Mouse (Mus musculus): ENCODE data around the gene Grm7. TPM values are rescaled to one million over a fixed set of nuclear protein-coding genes. Genes with fewer than 3 reads are reported as not detected.

Grm7 gene
- polyA plus RNA-seq, 1 experiment from 2014 or later: 0.21 TPM

DNA sequence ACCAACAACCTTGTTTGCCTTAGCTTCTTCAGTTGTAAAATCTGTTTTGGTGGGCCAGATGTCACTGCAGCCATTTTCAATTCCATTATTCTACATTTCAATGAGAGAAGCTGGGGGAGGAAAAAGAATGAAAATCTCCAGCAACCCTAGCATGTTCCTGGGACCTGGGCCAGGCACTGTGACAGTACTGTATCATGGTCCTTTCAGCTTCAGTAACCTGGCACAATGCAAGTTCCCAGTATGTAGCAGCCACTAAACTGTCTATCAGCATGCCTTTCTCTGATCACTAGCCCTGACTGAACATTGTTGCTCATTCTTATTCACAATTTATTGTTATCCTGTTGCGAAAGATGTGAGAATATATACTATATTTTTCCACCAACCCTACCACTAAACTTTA, 779.4 kb downstream of the Grm7 start:
- no peaks in the 10 kb centered on the region for H3K9me3 ChIP-seq
- H3K27ac ChIP-seq: no peak overlapping the region
- 74% methylated on average over 1 of the region's 1 CpGs for WGBS
- no peak for DNase-seq (ENCODE audit: low spot score)
- no peaks in the 10 kb centered on the region for H3K27me3 ChIP-seq (ENCODE audit: insufficient read depth, poor library complexity, severe bottlenecking)
- no peaks in the 10 kb centered on the region for H3K36me3 ChIP-seq
- H3K4me1 ChIP-seq: no peaks in the 10 kb centered on the region
- H3K4me3 ChIP-seq: no peak overlapping the region

DNA sequence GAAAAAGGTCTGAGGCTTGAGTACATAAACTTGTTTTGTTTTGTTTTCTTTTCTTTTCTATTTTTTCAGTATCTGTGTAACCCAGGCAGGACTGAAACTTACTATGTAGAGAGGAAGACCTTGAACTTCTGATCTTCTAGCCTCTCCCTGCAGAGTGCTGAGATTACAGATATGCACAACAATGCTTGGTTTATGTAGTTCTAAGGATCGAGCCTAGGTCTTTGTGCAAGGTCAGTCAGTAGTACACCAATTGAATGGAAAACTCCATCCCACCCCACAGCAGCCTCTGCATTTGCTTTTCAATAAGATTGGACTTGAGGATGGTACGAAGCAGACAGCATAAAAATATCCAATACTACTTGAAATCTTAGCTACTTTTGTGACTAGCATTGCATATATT, 800.8 kb downstream of the Grm7 start:
- H3K4me3 ChIP-seq: no peak overlapping the region
- H3K4me1 ChIP-seq: no peaks in the 10 kb centered on the region
- H3K27ac ChIP-seq: no peak overlapping the region
- WGBS: 71% methylated on average over 2 of the region's 2 CpGs
- H3K9me3 ChIP-seq: no peaks in the 10 kb centered on the region
- H3K36me3 ChIP-seq: no peaks in the 10 kb centered on the region
- H3K27me3 ChIP-seq (ENCODE audit: insufficient read depth, poor library complexity, severe bottlenecking): no peaks in the 10 kb centered on the region
- no peak for DNase-seq (ENCODE audit: low spot score)

DNA sequence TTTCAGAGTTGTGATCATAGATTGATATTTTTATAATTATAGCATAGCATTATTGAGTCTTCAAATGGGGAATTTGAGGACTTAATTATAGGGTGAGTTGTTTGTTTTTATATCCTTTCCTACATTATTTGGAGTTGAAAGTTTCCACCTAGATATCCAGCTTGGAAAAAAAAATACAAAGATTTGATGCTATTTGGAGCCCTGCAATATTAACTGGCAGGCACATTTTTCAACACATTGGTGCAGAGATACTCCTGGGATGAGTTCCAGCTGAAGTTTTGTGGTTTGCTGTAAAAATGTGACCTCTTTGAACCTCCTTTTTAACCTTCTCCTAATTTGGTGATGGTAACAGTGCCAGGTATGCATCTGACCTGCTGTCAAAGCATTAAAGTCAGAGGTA, 802.5 kb downstream of the Grm7 start:
- no peaks in the 10 kb centered on the region for H3K27me3 ChIP-seq (ENCODE audit: insufficient read depth, poor library complexity, severe bottlenecking)
- H3K4me3 ChIP-seq: no peak overlapping the region
- H3K27ac ChIP-seq: no peak overlapping the region
- no peaks in the 10 kb centered on the region for H3K36me3 ChIP-seq
- H3K4me1 ChIP-seq: no peaks in the 10 kb centered on the region
- H3K9me3 ChIP-seq: no peaks in the 10 kb centered on the region
- DNase-seq (ENCODE audit: low spot score): no peak

DNA sequence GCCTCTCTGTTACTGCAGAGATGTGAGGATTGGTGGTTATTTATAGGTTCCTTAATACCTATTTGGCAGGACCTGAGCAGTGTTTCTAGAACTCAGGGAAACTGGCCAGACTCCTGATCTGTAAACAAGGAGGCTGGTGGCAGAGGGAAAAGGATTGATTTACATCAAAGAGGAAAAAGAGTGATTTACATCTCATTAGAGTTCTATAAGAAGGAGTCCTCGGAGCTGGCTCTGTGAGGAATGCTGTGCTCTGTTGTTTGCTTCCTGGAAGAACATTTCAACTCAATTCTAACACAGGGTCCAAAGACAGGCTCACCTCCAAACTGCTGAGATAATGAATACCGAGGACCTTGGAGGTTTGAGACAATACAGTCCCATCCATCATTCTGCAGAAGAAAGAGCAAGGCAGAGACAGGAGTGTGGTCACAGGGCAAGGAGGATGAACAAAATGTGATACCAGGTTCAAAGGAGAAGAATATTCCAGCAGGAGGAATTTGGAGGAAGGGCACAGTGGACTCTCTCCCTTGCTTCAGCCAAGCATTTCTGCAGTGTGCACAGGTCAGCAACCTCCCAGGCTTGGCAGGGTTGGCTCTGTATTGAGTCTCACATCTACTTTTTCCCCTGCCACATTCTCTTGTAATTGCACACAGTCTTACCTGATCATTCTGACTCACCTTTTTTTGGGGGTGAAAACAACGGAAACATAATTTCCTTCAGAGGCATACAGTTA, 803.8 kb downstream of the Grm7 start:
- Histone ChIP-seq H3K4me1 (no peaks in the 10 kb centered on the region), H3K27me3 (ENCODE audit: insufficient read depth, poor library complexity, severe bottlenecking) (no peaks in the 10 kb centered on the region), H3K27ac (no peak overlapping the region), H3K4me3 (no peak overlapping the region), H3K36me3 (no peaks in the 10 kb centered on the region), H3K9me3 (no peaks in the 10 kb centered on the region)
- no peak for DNase-seq (ENCODE audit: low spot score)
- 47% methylated on average over 3 of the region's 3 CpGs for WGBS

DNA sequence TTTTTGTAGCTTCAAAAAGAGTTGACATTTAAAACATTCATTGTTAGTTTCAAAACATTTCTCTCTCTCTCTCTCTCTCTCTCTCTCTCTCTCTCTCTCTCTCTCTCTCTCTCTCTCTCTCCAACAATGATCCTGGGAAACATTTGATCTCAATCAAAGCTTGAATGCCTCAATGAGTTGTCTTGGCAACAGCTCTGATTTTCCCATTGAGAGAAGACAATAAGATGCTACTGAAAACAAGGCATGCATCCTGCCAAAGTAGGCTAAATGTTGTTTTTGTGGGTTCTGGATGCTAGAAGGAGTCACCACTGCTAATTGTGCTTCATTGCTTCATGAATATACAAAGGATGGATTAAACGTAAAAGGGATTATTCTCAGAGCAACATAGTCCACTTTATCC, 836.5 kb downstream of the Grm7 start:
- WGBS: 55% methylated on average over 1 of the region's 1 CpGs

DNA sequence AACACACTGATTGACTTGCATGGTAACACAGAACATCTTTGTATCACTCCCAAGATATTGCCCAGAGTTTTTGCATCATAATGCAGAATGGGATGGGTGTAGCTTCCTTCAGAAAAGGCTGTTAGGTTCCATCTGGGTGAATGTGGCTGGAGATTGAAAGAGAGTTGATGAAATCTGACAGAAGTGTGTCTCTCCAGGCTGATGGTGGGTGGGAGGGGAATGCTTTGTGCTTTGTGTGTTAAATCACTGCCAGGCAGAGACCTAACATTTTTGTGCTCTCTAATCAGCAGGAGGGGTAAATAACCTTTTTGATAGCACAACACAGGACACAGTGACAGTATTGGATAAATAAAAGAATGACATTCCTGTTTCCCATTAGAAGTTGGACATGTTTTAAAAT, 840.7 kb downstream of the Grm7 start:
- Histone ChIP-seq H3K36me3 (no peaks in the 10 kb centered on the region), H3K4me1 (no peaks in the 10 kb centered on the region), H3K27ac (no peak overlapping the region), H3K9me3 (no peaks in the 10 kb centered on the region), H3K4me3 (no peak overlapping the region), H3K27me3 (ENCODE audit: insufficient read depth, poor library complexity, severe bottlenecking) (no peaks in the 10 kb centered on the region)
- DNase-seq (ENCODE audit: low spot score): no peak

More for the DNA sequence above, 836.5 kb downstream of the Grm7 start:
- H3K9me3 ChIP-seq: no peaks in the 10 kb centered on the region
- no peak overlapping the region for H3K27ac ChIP-seq
- H3K36me3 ChIP-seq: no peaks in the 10 kb centered on the region
- H3K4me1 ChIP-seq: no peaks in the 10 kb centered on the region
- no peak overlapping the region for H3K4me3 ChIP-seq
- no peak for DNase-seq (ENCODE audit: low spot score)
- H3K27me3 ChIP-seq (ENCODE audit: insufficient read depth, poor library complexity, severe bottlenecking): no peaks in the 10 kb centered on the region

DNA sequence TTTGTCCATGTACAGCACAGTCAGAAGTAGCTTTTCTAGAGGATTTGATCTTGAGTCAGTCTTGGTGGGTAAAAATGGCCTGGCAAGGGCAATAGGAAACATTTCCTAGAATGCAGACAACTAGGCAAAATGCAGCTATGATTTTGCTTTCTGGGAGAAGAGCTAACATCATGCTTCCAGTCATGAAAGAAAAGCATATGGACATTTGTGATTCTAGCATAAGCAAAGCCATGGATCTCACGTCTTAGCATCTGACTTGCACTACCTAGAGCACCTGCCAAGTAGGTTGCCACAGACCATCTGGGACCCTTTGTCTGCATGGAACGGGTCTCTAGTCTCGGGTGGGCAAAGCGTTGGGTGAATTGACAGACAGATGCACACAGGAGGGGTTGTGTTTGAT, 842.2 kb downstream of the Grm7 start:
- no peak overlapping the region for H3K4me3 ChIP-seq
- 81% methylated on average over 4 of the region's 4 CpGs for WGBS
- H3K4me1 ChIP-seq: no peaks in the 10 kb centered on the region
- no peaks in the 10 kb centered on the region for H3K36me3 ChIP-seq
- DNase-seq (ENCODE audit: low spot score): no peak
- no peaks in the 10 kb centered on the region for H3K27me3 ChIP-seq (ENCODE audit: insufficient read depth, poor library complexity, severe bottlenecking)
- no peaks in the 10 kb centered on the region for H3K9me3 ChIP-seq
- no peak overlapping the region for H3K27ac ChIP-seq

DNA sequence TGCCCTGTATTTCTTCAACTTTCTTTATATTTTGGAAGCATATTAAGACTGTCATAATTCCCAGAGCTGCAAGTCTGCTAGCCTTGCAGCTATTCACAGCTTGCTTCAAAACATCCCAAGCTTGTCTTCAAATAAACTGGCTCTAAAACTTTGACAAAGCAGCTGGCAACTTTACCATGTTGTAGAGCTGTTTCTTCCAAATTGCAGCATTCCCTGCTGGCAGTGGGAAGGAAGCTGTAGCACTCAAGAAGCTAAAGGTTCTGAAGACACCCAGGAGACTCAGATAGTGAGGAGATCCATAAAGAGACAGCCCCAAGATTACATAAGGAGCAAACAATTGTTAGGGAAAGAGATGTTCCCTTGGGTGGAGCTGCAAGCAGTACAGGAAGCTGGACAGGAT, 846.8 kb downstream of the Grm7 start:
- DNase-seq (ENCODE audit: low spot score): no peak
- Histone ChIP-seq H3K27me3 (ENCODE audit: insufficient read depth, poor library complexity, severe bottlenecking) (no peaks in the 10 kb centered on the region), H3K27ac (no peak overlapping the region), H3K4me3 (no peak overlapping the region), H3K4me1 (no peaks in the 10 kb centered on the region), H3K9me3 (no peaks in the 10 kb centered on the region), H3K36me3 (no peaks in the 10 kb centered on the region)

DNA sequence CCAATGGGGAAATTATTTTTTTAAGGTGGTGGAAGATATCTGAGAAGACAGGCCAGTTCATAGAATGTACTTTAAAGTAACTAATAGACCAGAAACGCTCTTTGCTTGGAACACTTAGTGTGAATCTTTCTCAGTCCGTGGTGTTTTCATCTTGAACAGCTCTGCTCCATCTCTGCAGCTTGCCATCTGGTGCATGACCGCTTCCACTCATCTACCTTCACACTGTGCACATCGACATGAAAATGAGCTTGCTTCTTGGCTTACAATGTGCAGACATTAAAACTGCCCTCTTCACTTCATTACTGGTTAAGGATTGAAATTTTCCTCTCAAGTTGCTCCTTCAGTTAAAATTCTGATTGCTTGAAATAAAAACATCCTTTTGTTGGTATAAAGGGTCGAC, 854.2 kb downstream of the Grm7 start:
- DNase-seq (ENCODE audit: low spot score): no peak
- Histone ChIP-seq H3K36me3 (no peaks in the 10 kb centered on the region), H3K9me3 (no peaks in the 10 kb centered on the region), H3K27ac (no peak overlapping the region), H3K4me3 (no peak overlapping the region), H3K4me1 (no peaks in the 10 kb centered on the region), H3K27me3 (ENCODE audit: insufficient read depth, poor library complexity, severe bottlenecking) (no peaks in the 10 kb centered on the region)
- WGBS: 78% methylated on average over 5 of the region's 5 CpGs

DNA sequence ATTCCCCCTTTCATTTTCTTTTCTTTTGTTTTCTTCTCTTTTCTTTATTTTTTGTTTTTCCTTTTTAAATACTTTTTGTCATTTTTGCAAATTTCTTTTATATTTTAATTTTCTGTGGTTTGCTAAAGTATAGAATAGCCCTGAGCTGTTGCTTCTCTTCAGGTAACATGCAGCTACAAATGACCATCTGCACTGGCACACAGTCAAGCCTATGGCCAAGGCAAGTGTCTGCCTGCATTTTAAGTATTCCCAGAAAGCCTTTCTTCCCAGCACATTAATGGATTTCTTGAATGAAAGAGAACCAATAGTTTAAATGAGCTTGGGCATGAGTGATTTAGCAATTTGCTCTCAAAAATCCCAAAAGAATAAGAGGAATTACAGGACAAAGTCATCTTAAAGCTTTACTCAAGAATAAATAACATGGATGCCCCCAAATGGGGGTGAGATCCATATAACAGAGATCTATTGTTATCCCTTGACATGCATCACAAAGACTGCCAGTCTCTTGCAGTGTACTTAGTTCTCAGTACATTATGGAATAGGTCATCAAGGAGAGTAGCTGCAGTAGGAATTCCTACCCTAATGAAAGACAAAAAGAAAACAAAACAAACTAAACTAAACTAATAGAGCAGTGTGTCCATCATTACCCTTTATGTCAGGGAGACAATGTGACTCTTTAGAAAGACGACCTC, 865.5 kb downstream of the Grm7 start:
- Histone ChIP-seq H3K27me3 (ENCODE audit: insufficient read depth, poor library complexity, severe bottlenecking) (no peaks in the 10 kb centered on the region), H3K27ac (no peak overlapping the region), H3K4me3 (no peak overlapping the region), H3K9me3 (no peaks in the 10 kb centered on the region), H3K4me1 (no peaks in the 10 kb centered on the region), H3K36me3 (no peaks in the 10 kb centered on the region)
- WGBS: 86% methylated on average over 1 of the region's 1 CpGs
- no peak for DNase-seq (ENCODE audit: low spot score)

DNA sequence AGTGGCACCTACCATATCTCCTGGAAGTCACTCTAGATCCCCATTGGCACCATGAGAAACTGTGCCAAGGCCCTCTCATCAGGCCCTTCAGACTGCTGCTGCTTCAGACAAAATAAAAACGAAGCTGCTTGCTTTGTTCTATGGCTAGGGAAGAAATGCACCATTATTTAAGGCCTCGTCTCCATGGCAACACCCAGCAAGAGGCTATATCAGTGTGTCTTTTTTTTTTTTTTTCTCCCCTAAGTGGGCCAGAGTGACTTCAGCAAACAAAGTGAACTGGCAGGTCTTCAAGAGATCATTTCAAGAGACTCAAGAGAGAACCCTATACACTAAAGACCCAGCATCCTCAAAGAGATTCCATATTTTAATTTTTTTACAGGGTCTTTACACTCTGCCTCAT, 867.0 kb downstream of the Grm7 start:
- DNase-seq (ENCODE audit: low spot score): no peak
- WGBS: 64% methylated on average over 2 of the region's 2 CpGs
- Histone ChIP-seq H3K9me3 (no peaks in the 10 kb centered on the region), H3K4me3 (no peak overlapping the region), H3K36me3 (no peaks in the 10 kb centered on the region), H3K27me3 (ENCODE audit: insufficient read depth, poor library complexity, severe bottlenecking) (no peaks in the 10 kb centered on the region), H3K4me1 (no peaks in the 10 kb centered on the region), H3K27ac (no peak overlapping the region)

DNA sequence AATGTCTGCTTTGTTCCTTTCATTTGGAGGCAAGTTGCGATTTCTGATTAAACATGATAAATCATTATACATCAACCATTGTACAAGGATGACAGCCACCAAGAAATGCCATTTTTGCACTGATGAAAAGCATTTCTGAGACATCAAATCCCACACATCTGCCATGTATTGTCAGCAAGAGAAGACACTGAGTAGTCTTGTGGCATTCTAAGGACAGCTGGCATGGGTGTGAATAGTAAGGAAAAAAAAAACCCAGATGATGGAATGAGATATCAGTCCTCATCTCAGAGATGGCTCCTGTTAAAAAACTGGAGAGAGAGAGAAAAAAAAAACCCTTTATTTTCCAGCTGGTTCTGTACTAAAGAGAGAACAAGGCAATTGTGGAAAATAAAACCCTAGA, 875.8 kb downstream of the Grm7 start:
- Histone ChIP-seq H3K4me3 (no peak overlapping the region), H3K4me1 (no peaks in the 10 kb centered on the region), H3K36me3 (no peaks in the 10 kb centered on the region), H3K27ac (no peak overlapping the region), H3K27me3 (ENCODE audit: insufficient read depth, poor library complexity, severe bottlenecking) (no peaks in the 10 kb centered on the region), H3K9me3 (no peaks in the 10 kb centered on the region)
- 80% methylated on average over 1 of the region's 1 CpGs for WGBS
- no peak for DNase-seq (ENCODE audit: low spot score)

DNA sequence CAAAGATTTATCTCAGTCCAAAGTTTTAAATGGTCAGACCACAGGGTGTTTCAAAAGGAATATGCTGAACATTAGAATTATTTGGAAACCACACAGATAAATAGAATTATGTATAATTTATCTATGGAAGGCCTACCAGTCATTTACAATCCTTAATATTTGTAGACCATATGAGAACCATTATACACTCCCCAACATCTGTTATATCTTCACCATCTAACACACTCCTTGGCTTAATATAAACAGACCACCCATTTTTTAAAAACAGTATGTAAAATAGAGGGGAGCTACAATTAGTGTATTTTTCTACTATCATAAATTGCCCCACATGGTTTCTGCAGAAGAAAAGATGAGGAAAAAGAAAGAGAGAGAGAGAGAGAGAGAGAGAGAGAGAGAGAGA, 876.7 kb downstream of the Grm7 start:
- H3K4me3 ChIP-seq: no peak overlapping the region
- H3K4me1 ChIP-seq: no peaks in the 10 kb centered on the region
- H3K27ac ChIP-seq: no peak overlapping the region
- no peaks in the 10 kb centered on the region for H3K9me3 ChIP-seq
- no peak for DNase-seq (ENCODE audit: low spot score)
- H3K36me3 ChIP-seq: no peaks in the 10 kb centered on the region
- H3K27me3 ChIP-seq (ENCODE audit: insufficient read depth, poor library complexity, severe bottlenecking): no peaks in the 10 kb centered on the region

DNA sequence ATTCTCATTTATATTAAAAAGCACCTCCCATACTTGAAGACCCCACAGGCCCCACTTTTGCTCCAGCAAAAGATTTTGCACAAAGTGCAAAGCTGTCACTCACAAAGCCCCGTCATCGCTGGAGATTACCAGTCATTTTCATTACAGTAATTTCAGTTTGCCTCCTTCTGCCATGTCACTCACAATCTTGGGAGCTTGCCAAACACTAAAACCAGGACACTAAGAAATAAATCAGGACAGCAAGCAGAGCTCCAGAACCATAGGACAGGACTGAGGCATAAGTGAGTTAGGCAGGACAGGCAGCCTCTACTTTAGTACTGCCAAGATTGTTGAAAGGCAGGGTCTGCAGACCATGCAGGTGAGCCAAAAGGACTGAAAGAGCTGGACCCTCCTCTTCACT, 884.6 kb downstream of the Grm7 start:
- H3K4me1 ChIP-seq: no peaks in the 10 kb centered on the region
- no peak overlapping the region for H3K27ac ChIP-seq
- 93% methylated on average over 2 of the region's 2 CpGs for WGBS

More for the DNA sequence above, 884.6 kb downstream of the Grm7 start:
- Histone ChIP-seq H3K36me3 (no peaks in the 10 kb centered on the region), H3K4me3 (no peak overlapping the region), H3K9me3 (no peaks in the 10 kb centered on the region), H3K27me3 (ENCODE audit: insufficient read depth, poor library complexity, severe bottlenecking) (no peaks in the 10 kb centered on the region)
- DNase-seq (ENCODE audit: low spot score): no peak
